In the genomic region with DNA sequence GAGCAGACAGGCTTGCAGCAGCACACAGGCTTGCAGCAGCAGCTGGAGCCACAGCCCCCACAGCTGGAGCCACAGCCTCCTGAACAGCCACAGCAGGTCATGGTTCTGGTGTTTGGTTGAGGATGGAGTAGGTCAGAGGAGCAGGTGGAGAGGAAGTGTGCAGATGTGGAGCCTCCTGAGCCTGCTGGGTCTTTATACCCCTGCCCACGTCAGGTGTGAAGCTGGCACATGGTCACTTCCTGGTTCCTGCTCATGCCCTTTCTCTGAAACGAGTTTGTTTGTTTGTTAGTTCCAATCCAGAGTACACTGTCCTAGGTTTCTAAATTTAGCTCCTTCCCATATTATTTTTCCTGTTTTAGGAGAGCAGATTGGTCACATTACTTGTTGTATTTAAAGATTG, we compare ENCODE assay signal across 13 mouse cellular contexts. TPM values are rescaled to one million over a fixed set of nuclear protein-coding genes. Genes with fewer than 3 reads are reported as not detected.
"Had no signal": no experiment of that assay in that cellular context is flagged by ENCODE, and none has a peak within 500 bp of the region (broad histone marks: within the 10 kb centered on the region; RNA-seq: fewer than 3 reads in every experiment).

A gene (minus strand): TSS at position 101 of the 400 bp plus-strand sequence.

RNA-seq across cellular contexts. Expression of the gene that starts here (rescaled TPM):
- polyA plus RNA-seq: neural tube, embryonic 13.5 days; neural tube, embryonic 14.5 days; neural tube, embryonic 15.5 days; small intestine, adult 2 months; spleen, adult 2 months; stomach, embryonic 14.5 days; stomach, embryonic 15.5 days; stomach, embryonic 16.5 days; stomach, postnatal 0 days; testis, adult 2 months; thymus, adult 2 months; thymus, postnatal 0 days; urinary bladder, adult 2 months had no signal
